Mouse (Mus musculus): ENCODE results near the gene Fam149a. TPM values are rescaled to one million over a fixed set of nuclear protein-coding genes. Genes with fewer than 3 reads are reported as not detected.

The Fam149a gene
- polyA plus RNA-seq, 1 experiment, result 31.6 TPM

DNA sequence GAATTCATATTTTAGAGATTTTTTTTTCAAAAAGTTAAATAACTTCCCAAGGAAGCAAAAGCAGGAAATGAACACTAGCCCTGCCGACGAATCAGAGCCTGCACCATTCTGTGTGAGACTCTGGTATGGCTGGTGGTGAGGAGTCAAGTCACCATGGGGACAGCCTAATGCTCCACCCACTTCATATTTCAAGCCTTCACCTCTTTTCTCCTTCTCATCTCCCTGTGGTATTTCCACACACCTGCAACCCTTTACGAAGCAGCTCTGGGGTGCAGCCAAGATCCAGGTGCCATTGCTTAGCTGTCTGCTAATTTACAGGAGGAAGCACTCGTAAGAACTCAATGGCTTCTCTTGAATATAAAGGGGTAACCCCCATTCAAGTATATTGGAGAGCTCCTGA is 71.1 kb downstream of the Fam149a start:
- Histone ChIP-seq H3K4me1 (ENCODE audit: control insufficient read depth, insufficient read depth, low read length) (no peaks in the 10 kb centered on the region), H3K36me3 (ENCODE audit: control insufficient read depth, insufficient read depth, low read length) (peaks cover 1% of the 10 kb centered on the region; the same call in 1 of the 2 replicates), H3K4me3 (ENCODE audit: insufficient read depth, low read depth, low read length) (no peak overlapping the region), H3K27me3 (replicated peaks; ENCODE audit: control insufficient read depth, insufficient read depth, low read length) (no peaks in the 10 kb centered on the region), H3K27ac (ENCODE audit: insufficient read depth, low read depth, low read length) (no peak overlapping the region)
- TF ChIP-seq POLR2A (IDR thresholded peaks at IDR 0.05; ENCODE audit: low read depth, low read length) (no peak), CTCF (conservative IDR thresholded peaks at IDR 0.05; ENCODE audit: insufficient read depth, insufficient read length, low read depth, low read length) (no peak)
- no peak for DNase-seq
- WGBS, result 84% methylated on average over 4 of the region's 4 CpGs

- no peak for TF ChIP-seq CTCF (conservative IDR thresholded peaks at IDR 0.05; ENCODE audit: insufficient read depth, insufficient read length, low read depth, low read length)
- TF ChIP-seq POLR2A (IDR thresholded peaks at IDR 0.05; ENCODE audit: low read depth, low read length), result no peak
- Histone ChIP-seq H3K36me3 (ENCODE audit: control insufficient read depth, insufficient read depth, low read length) (peaks cover 1% of the 10 kb centered on the region; the same call in 1 of the 2 replicates), H3K27ac (ENCODE audit: insufficient read depth, low read depth, low read length) (no peak within 1 kb of the TSS), H3K4me1 (ENCODE audit: control insufficient read depth, insufficient read depth, low read length) (no peaks in the 10 kb centered on the region), H3K4me3 (ENCODE audit: insufficient read depth, low read depth, low read length) (no peak within 1 kb of the TSS), H3K27me3 (replicated peaks; ENCODE audit: control insufficient read depth, insufficient read depth, low read length) (no peaks in the 10 kb centered on the region)
- no peak for DNase-seq
- WGBS, result 88% methylated on average over 13 of the region's 13 CpGs
Observed at GRCm38 (mm10) chr8:45308366-45308765, 73.7 kb downstream of the Fam149a start, which contains the start of gene Gm45753. Gm45753 (minus strand) TSS chr8:45308466.

DNA sequence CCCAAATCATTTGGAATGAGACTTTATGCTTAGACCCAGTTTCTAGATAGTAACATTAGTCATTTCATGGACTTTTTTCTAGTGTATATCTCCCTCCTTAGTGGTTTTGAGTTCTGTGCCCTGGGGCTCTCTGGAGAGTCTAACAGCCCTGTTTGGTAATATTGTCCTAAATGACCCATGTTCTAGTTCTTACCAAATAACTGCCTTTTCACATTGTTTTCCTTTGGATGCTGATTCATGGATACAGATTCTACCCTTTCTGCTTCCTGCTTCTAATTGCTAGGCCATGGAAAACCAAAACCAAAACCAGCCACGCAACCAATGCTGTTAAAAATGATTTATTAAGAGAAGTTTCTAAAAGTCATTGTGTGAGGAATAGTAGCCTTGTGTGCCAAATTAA is 76.6 kb downstream of the Fam149a start:
- H3K4me3 ChIP-seq (ENCODE audit: insufficient read depth, low read depth, low read length), result no peak overlapping the region
- H3K27ac ChIP-seq (ENCODE audit: insufficient read depth, low read depth, low read length), result no peak overlapping the region
- DNase-seq, result no peak
- TF ChIP-seq POLR2A (IDR thresholded peaks at IDR 0.05; ENCODE audit: low read depth, low read length), result no peak
- WGBS, result 49% methylated on average over 1 of the region's 1 CpGs
- H3K4me1 ChIP-seq (ENCODE audit: control insufficient read depth, insufficient read depth, low read length), result no peaks in the 10 kb centered on the region
- no peaks in the 10 kb centered on the region for H3K27me3 ChIP-seq (replicated peaks; ENCODE audit: control insufficient read depth, insufficient read depth, low read length)
- peaks cover 1% of the 10 kb centered on the region; the same call in 1 of the 2 replicates for H3K36me3 ChIP-seq (ENCODE audit: control insufficient read depth, insufficient read depth, low read length)

- H3K36me3 ChIP-seq (ENCODE audit: control insufficient read depth, insufficient read depth, low read length), result peaks cover 1% of the 10 kb centered on the region; the same call in 1 of the 2 replicates
- no peak for DNase-seq
- H3K4me3 ChIP-seq (ENCODE audit: insufficient read depth, low read depth, low read length), result no peak overlapping the region
- no peak overlapping the region for H3K27ac ChIP-seq (ENCODE audit: insufficient read depth, low read depth, low read length)
- WGBS, result 90% methylated on average over 3 of the region's 3 CpGs
- H3K4me1 ChIP-seq (ENCODE audit: control insufficient read depth, insufficient read depth, low read length), result no peaks in the 10 kb centered on the region
- TF ChIP-seq POLR2A (IDR thresholded peaks at IDR 0.05; ENCODE audit: low read depth, low read length), result no peak
- TF ChIP-seq CTCF (conservative IDR thresholded peaks at IDR 0.05; ENCODE audit: insufficient read depth, insufficient read length, low read depth, low read length), result no peak
- no peaks in the 10 kb centered on the region for H3K27me3 ChIP-seq (replicated peaks; ENCODE audit: control insufficient read depth, insufficient read depth, low read length)
Observed at GRCm38 (mm10) chr8:45304354-45304753, 77.7 kb downstream of the Fam149a start.

- no peak for DNase-seq
- TF ChIP-seq CTCF (conservative IDR thresholded peaks at IDR 0.05; ENCODE audit: insufficient read depth, insufficient read length, low read depth, low read length) (no peak), POLR2A (IDR thresholded peaks at IDR 0.05; ENCODE audit: low read depth, low read length) (no peak)
- 64% methylated on average over 8 of the region's 8 CpGs for WGBS
- Histone ChIP-seq H3K4me1 (ENCODE audit: control insufficient read depth, insufficient read depth, low read length) (no peaks in the 10 kb centered on the region), H3K27me3 (replicated peaks; ENCODE audit: control insufficient read depth, insufficient read depth, low read length) (no peaks in the 10 kb centered on the region), H3K36me3 (ENCODE audit: control insufficient read depth, insufficient read depth, low read length) (no peaks in the 10 kb centered on the region; the same call in 1 of the 2 replicates), H3K4me3 (ENCODE audit: insufficient read depth, low read depth, low read length) (no peak overlapping the region), H3K27ac (ENCODE audit: insufficient read depth, low read depth, low read length) (no peak overlapping the region)
Observed at GRCm38 (mm10) chr8:45302390-45302789, 79.7 kb downstream of the Fam149a start.

DNA sequence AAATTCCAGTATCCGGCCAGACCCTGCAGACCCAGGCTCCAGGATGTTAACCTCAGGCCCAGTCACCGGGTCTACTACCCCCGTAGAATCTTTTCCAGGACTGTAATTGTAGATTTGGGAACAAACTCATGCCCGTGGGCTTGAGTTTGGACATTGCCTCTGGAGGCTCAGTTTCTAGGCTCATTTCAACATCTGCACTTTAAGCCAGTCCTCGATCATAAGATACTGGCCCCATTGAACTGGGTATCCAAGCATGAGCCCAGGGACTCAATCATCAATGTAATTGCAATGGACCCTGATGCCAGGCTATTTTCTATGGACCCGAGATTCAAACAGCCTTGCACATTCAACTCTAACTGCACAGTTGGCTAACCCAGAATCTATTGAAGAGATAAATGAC is 86.8 kb downstream of the Fam149a start:
- no peaks in the 10 kb centered on the region for H3K27me3 ChIP-seq (replicated peaks; ENCODE audit: control insufficient read depth, insufficient read depth, low read length)
- H3K4me3 ChIP-seq (ENCODE audit: insufficient read depth, low read depth, low read length), result no peak overlapping the region
- no peaks in the 10 kb centered on the region for H3K36me3 ChIP-seq (ENCODE audit: control insufficient read depth, insufficient read depth, low read length)
- no peak overlapping the region for H3K27ac ChIP-seq (ENCODE audit: insufficient read depth, low read depth, low read length)
- DNase-seq, result no peak
- TF ChIP-seq POLR2A (IDR thresholded peaks at IDR 0.05; ENCODE audit: low read depth, low read length) (no peak), CTCF (conservative IDR thresholded peaks at IDR 0.05; ENCODE audit: insufficient read depth, insufficient read length, low read depth, low read length) (no peak)
- WGBS, result 84% methylated on average over 6 of the region's 6 CpGs
- H3K4me1 ChIP-seq (ENCODE audit: control insufficient read depth, insufficient read depth, low read length), result no peaks in the 10 kb centered on the region

- TF ChIP-seq POLR2A (IDR thresholded peaks at IDR 0.05; ENCODE audit: low read depth, low read length) (no peak), CTCF (conservative IDR thresholded peaks at IDR 0.05; ENCODE audit: insufficient read depth, insufficient read length, low read depth, low read length) (no peak)
- Histone ChIP-seq H3K27me3 (replicated peaks; ENCODE audit: control insufficient read depth, insufficient read depth, low read length) (no peaks in the 10 kb centered on the region), H3K4me1 (ENCODE audit: control insufficient read depth, insufficient read depth, low read length) (no peaks in the 10 kb centered on the region), H3K36me3 (ENCODE audit: control insufficient read depth, insufficient read depth, low read length) (no peaks in the 10 kb centered on the region), H3K27ac (ENCODE audit: insufficient read depth, low read depth, low read length) (no peak within 1 kb of the TSS), H3K4me3 (ENCODE audit: insufficient read depth, low read depth, low read length) (no peak within 1 kb of the TSS)
- WGBS, result 70% methylated on average over 7 of the region's 7 CpGs
- DNase-seq, result no peak
Observed at GRCm38 (mm10) chr8:45294687-45295086, 87.4 kb downstream of the Fam149a start, which contains the start of gene Klkb1. Klkb1 (minus strand) TSS chr8:45294859.
